Mouse (Mus musculus): ENCODE measurements around the gene Srpk2. TPM values are rescaled to one million over a fixed set of nuclear protein-coding genes. Genes with fewer than 3 reads are reported as not detected.
"Not testable (repeated sequence)": the region's sequence is repeated elsewhere in the genome, so short reads cannot be mapped to it uniquely, and the experiment has no call there.

Srpk2 gene
- polyA plus RNA-seq, 1 experiment from 2014 or later: 99.9 TPM

GRCm38 (mm10) chr5:23706601-23707597 lies 22.5 kb upstream of the Srpk2 start:
- WGBS: 97% methylated on average over 30 of the region's 34 CpGs
- not testable (repeated sequence) for H3K9ac ChIP-seq (replicated peaks); H3K27ac ChIP-seq (replicated peaks); H3K4me2 ChIP-seq (replicated peaks); H3K4me1 ChIP-seq; H3K4me3 ChIP-seq; ATAC-seq (replicated peaks); H3K9me3 ChIP-seq; H3K27me3 ChIP-seq
- peaks cover 43% of the 10 kb centered on the region for H3K36me3 ChIP-seq

- ATAC-seq (replicated peaks): no peak
- peaks cover 21% of the 10 kb centered on the region for H3K36me3 ChIP-seq
These were observed 13.0 kb upstream of the Srpk2 start for GRCm38 (mm10) chr5:23697457-23697856.

GRCm38 (mm10) chr5:23683431-23683830 lies 986 bp downstream of the Srpk2 start:
- WGBS: 90% methylated on average over 4 of the region's 4 CpGs
- ATAC-seq (replicated peaks): no peak
- Histone ChIP-seq H3K9me3 (no peaks in the 10 kb centered on the region), H3K9ac (replicated peaks) (no peak overlapping the region), H3K27ac (replicated peaks) (no peak overlapping the region), H3K4me2 (replicated peaks) (no peak overlapping the region), H3K36me3 (no peaks in the 10 kb centered on the region), H3K4me1 (no peaks in the 10 kb centered on the region), H3K27me3 (no peaks in the 10 kb centered on the region), H3K4me3 (no peak overlapping the region)

More at GRCm38 (mm10) chr5:23697457-23697856, 13.0 kb upstream of the Srpk2 start:
- Histone ChIP-seq H3K27me3 (no peaks in the 10 kb centered on the region), H3K9ac (replicated peaks) (no peak overlapping the region), H3K4me2 (replicated peaks) (no peak overlapping the region), H3K27ac (replicated peaks) (no peak overlapping the region), H3K4me3 (no peak overlapping the region), H3K4me1 (no peaks in the 10 kb centered on the region), H3K9me3 (peaks cover 19% of the 10 kb centered on the region; the same call in 1 of the 2 replicates)
- WGBS: 98% methylated on average over 1 of the region's 1 CpGs

GRCm38 (mm10) chr5:23679006-23679405 lies 5.4 kb downstream of the Srpk2 start:
- H3K9ac ChIP-seq (replicated peaks): no peak overlapping the region
- 56% methylated on average over 3 of the region's 3 CpGs for WGBS
- H3K36me3 ChIP-seq: no peaks in the 10 kb centered on the region
- no peak overlapping the region for H3K4me3 ChIP-seq
- ATAC-seq (replicated peaks): no peak
- no peaks in the 10 kb centered on the region for H3K27me3 ChIP-seq
- no peak overlapping the region for H3K4me2 ChIP-seq (replicated peaks)
- no peaks in the 10 kb centered on the region for H3K9me3 ChIP-seq
- H3K4me1 ChIP-seq: peaks cover 9% of the 10 kb centered on the region
- no peak overlapping the region for H3K27ac ChIP-seq (replicated peaks)

GRCm38 (mm10) chr5:23677883-23678282 lies 6.5 kb downstream of the Srpk2 start:
- H3K4me2 ChIP-seq (replicated peaks): no peak overlapping the region
- WGBS: 97% methylated on average over 5 of the region's 5 CpGs
- no peak for ATAC-seq (replicated peaks)
- H3K4me1 ChIP-seq: peaks cover 9% of the 10 kb centered on the region
- no peaks in the 10 kb centered on the region for H3K9me3 ChIP-seq
- no peaks in the 10 kb centered on the region for H3K36me3 ChIP-seq
- H3K27ac ChIP-seq (replicated peaks): no peak overlapping the region
- H3K9ac ChIP-seq (replicated peaks): no peak overlapping the region
- no peak overlapping the region for H3K4me3 ChIP-seq
- no peaks in the 10 kb centered on the region for H3K27me3 ChIP-seq

- H3K4me1 ChIP-seq: peaks cover 12% of the 10 kb centered on the region
- no peaks in the 10 kb centered on the region for H3K9me3 ChIP-seq
- no peaks in the 10 kb centered on the region for H3K27me3 ChIP-seq
- H3K27ac ChIP-seq (replicated peaks): no peak overlapping the region
- no peak overlapping the region for H3K9ac ChIP-seq (replicated peaks)
- H3K4me2 ChIP-seq (replicated peaks): no peak overlapping the region
- H3K36me3 ChIP-seq: no peaks in the 10 kb centered on the region
- no peak for ATAC-seq (replicated peaks)
- WGBS: 86% methylated on average over 5 of the region's 5 CpGs
- no peak overlapping the region for H3K4me3 ChIP-seq
These were observed 7.4 kb downstream of the Srpk2 start for GRCm38 (mm10) chr5:23677072-23677453.

- Histone ChIP-seq H3K36me3 (no peaks in the 10 kb centered on the region), H3K4me1 (peaks cover 15% of the 10 kb centered on the region), H3K4me2 (replicated peaks) (peak overlapping the region; percentile 89), H3K27me3 (no peaks in the 10 kb centered on the region), H3K27ac (replicated peaks) (peak overlapping the region; percentile 84), H3K4me3 (peak overlapping the region; percentile 82), H3K9ac (replicated peaks) (peak overlapping the region; percentile 88), H3K9me3 (no peaks in the 10 kb centered on the region)
- 9% methylated on average over 40 of the region's 41 CpGs for WGBS
- ATAC-seq (replicated peaks): peak; percentile 64
These were observed 8.0 kb downstream of the Srpk2 start for GRCm38 (mm10) chr5:23676156-23677071.

GRCm38 (mm10) chr5:23675499-23676155 lies 8.8 kb downstream of the Srpk2 start:
- Histone ChIP-seq H3K27ac (replicated peaks) (peak overlapping the region; percentile 84), H3K27me3 (no peaks in the 10 kb centered on the region)

GRCm38 (mm10) chr5:23674829-23675498 lies 9.5 kb downstream of the Srpk2 start:
- H3K27ac ChIP-seq (replicated peaks): peak overlapping the region; percentile 84
- peak overlapping the region; percentile 88 for H3K9ac ChIP-seq (replicated peaks)
- H3K36me3 ChIP-seq: no peaks in the 10 kb centered on the region
- under 1% methylated on average over 61 of the region's 61 CpGs for WGBS
- H3K27me3 ChIP-seq: no peaks in the 10 kb centered on the region
- H3K4me3 ChIP-seq: peak overlapping the region; percentile 82
- ATAC-seq (replicated peaks): peak; percentile 83
- no peaks in the 10 kb centered on the region for H3K9me3 ChIP-seq
- peak overlapping the region; percentile 89 for H3K4me2 ChIP-seq (replicated peaks)
- H3K4me1 ChIP-seq: peaks cover 15% of the 10 kb centered on the region

More at GRCm38 (mm10) chr5:23675499-23676155, 8.8 kb downstream of the Srpk2 start:
- H3K36me3 ChIP-seq: no peaks in the 10 kb centered on the region
- H3K4me2 ChIP-seq (replicated peaks): peak overlapping the region; percentile 89
- peak overlapping the region; percentile 82 for H3K4me3 ChIP-seq
- whole genome bisulfite sequencing: under 1% methylated on average over 84 of the region's 95 CpGs
- peaks cover 15% of the 10 kb centered on the region for H3K4me1 ChIP-seq
- ATAC-seq (replicated peaks): peak; percentile 92
- H3K9ac ChIP-seq (replicated peaks): peak overlapping the region; percentile 88
- no peaks in the 10 kb centered on the region for H3K9me3 ChIP-seq

- H3K4me3 ChIP-seq: no peak overlapping the region
- no peak overlapping the region for H3K9ac ChIP-seq (replicated peaks)
- 36% methylated on average over 7 of the region's 7 CpGs for WGBS
- H3K27ac ChIP-seq (replicated peaks): no peak overlapping the region
- H3K36me3 ChIP-seq: no peaks in the 10 kb centered on the region
- ATAC-seq (replicated peaks): no peak
- H3K9me3 ChIP-seq: no peaks in the 10 kb centered on the region
- H3K27me3 ChIP-seq: no peaks in the 10 kb centered on the region
- no peak overlapping the region for H3K4me2 ChIP-seq (replicated peaks)
- peaks cover 15% of the 10 kb centered on the region for H3K4me1 ChIP-seq
These were observed 12.3 kb downstream of the Srpk2 start for GRCm38 (mm10) chr5:23672136-23672535.

GRCm38 (mm10) chr5:23670880-23671279 lies 13.5 kb downstream of the Srpk2 start:
- Histone ChIP-seq H3K4me3 (no peak overlapping the region), H3K27me3 (no peaks in the 10 kb centered on the region), H3K9me3 (no peaks in the 10 kb centered on the region), H3K27ac (replicated peaks) (no peak overlapping the region), H3K4me1 (peaks cover 10% of the 10 kb centered on the region), H3K9ac (replicated peaks) (no peak overlapping the region), H3K4me2 (replicated peaks) (no peak overlapping the region), H3K36me3 (no peaks in the 10 kb centered on the region)
- 88% methylated on average over 4 of the region's 4 CpGs for WGBS
- no peak for ATAC-seq (replicated peaks)

All from forebrain, embryonic 15.5 days (tissue).